Mouse (Mus musculus): Measurements from ENCODE around the gene Tmem144. TPM values are rescaled to one million over a fixed set of nuclear protein-coding genes. Genes with fewer than 3 reads are reported as not detected.
A peak's percentile ranks its signal among the peaks of the same experiment; 100 is the strongest.
"Not testable (repeated sequence)": the region's sequence is repeated elsewhere in the genome, so short reads cannot be mapped to it uniquely, and the experiment has no call there.

The Tmem144 gene
- polyA plus RNA-seq, 1 experiment = not detected

- H3K36me3 ChIP-seq (replicated peaks; ENCODE audit: low read length) = no peaks in the 10 kb centered on the region
Measured at GRCm38 (mm10) chr3:79818202-79818995, 34.2 kb downstream of the Tmem144 start.

DNA sequence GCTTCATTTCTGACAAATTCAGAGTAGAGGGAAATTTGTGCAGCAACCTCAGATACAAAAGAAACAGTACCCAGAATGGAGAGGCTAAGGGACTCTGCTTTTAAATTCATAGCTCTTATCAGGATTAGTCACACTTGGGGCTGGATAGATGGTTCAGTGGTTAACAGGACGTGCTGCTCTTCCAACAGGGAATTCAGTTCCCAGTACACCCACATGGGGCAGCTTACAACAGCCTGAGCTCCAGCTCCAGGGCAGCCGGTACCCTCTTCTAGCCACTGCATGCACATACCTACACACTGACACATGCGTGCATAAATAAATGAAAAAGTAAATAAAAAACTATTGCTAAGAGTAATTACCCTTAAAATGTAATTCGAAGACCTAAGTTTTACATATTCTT lies 36.3 kb downstream of the Tmem144 start:
- Histone ChIP-seq H3K4me3 (replicated peaks) (no peak overlapping the region), H3K9me3 (no peaks in the 10 kb centered on the region), H3K27me3 (replicated peaks) (peaks cover 7% of the 10 kb centered on the region), H3K4me1 (peaks cover 11% of the 10 kb centered on the region), H3K36me3 (replicated peaks; ENCODE audit: low read length) (no peaks in the 10 kb centered on the region)
- TF ChIP-seq FLI1 (IDR thresholded peaks at IDR 0.05; ENCODE audit: low read length) (no peak), GATA1 (IDR thresholded peaks at IDR 0.05; ENCODE audit: borderline replicate concordance, low read length) (no peak)

More at GRCm38 (mm10) chr3:79818202-79818995, 34.2 kb downstream of the Tmem144 start:
- peaks cover 4% of the 10 kb centered on the region for H3K4me1 ChIP-seq
- TF ChIP-seq GATA1 (IDR thresholded peaks at IDR 0.05; ENCODE audit: borderline replicate concordance, low read length) = no peak
- TF ChIP-seq FLI1 (IDR thresholded peaks at IDR 0.05; ENCODE audit: low read length) = no peak
- no peaks in the 10 kb centered on the region for H3K9me3 ChIP-seq
- no peak overlapping the region for H3K4me3 ChIP-seq (replicated peaks)
- peaks cover 7% of the 10 kb centered on the region for H3K27me3 ChIP-seq (replicated peaks)

GRCm38 (mm10) chr3:79813814-79814490 lies 38.6 kb downstream of the Tmem144 start:
- Histone ChIP-seq H3K4me1 (peaks cover 15% of the 10 kb centered on the region), H3K27me3 (replicated peaks) (peaks cover 7% of the 10 kb centered on the region), H3K4me3 (replicated peaks) (peak overlapping the region; percentile 73), H3K9me3 (no peaks in the 10 kb centered on the region), H3K36me3 (replicated peaks; ENCODE audit: low read length) (no peaks in the 10 kb centered on the region)
- TF ChIP-seq GATA1 (IDR thresholded peaks at IDR 0.05; ENCODE audit: borderline replicate concordance, low read length) (no peak), FLI1 (IDR thresholded peaks at IDR 0.05; ENCODE audit: low read length) (no peak)

GRCm38 (mm10) chr3:79812042-79812441 lies 40.5 kb downstream of the Tmem144 start:
- Histone ChIP-seq H3K4me1 (peaks cover 15% of the 10 kb centered on the region), H3K27me3 (replicated peaks) (peaks cover 7% of the 10 kb centered on the region), H3K9me3 (no peaks in the 10 kb centered on the region), H3K4me3 (replicated peaks) (peak overlapping the region; percentile 64), H3K36me3 (replicated peaks; ENCODE audit: low read length) (no peaks in the 10 kb centered on the region)
- TF ChIP-seq FLI1 (IDR thresholded peaks at IDR 0.05; ENCODE audit: low read length) (no peak), GATA1 (IDR thresholded peaks at IDR 0.05; ENCODE audit: borderline replicate concordance, low read length) (no peak)

- Histone ChIP-seq H3K4me1 (peaks cover 15% of the 10 kb centered on the region), H3K36me3 (replicated peaks; ENCODE audit: low read length) (no peaks in the 10 kb centered on the region), H3K9me3 (no peaks in the 10 kb centered on the region), H3K27me3 (replicated peaks) (peaks cover 7% of the 10 kb centered on the region), H3K4me3 (replicated peaks) (peak overlapping the region; percentile 64)
- TF ChIP-seq GATA1 (IDR thresholded peaks at IDR 0.05; ENCODE audit: borderline replicate concordance, low read length) = no peak
Measured at GRCm38 (mm10) chr3:79811632-79812031, 40.9 kb downstream of the Tmem144 start.

- Histone ChIP-seq H3K27me3 (replicated peaks) (peaks cover 3% of the 10 kb centered on the region), H3K36me3 (replicated peaks; ENCODE audit: low read length) (no peaks in the 10 kb centered on the region), H3K4me3 (replicated peaks) (no peak overlapping the region), H3K9me3 (no peaks in the 10 kb centered on the region), H3K4me1 (peaks cover 15% of the 10 kb centered on the region)
- TF ChIP-seq GATA1 (IDR thresholded peaks at IDR 0.05; ENCODE audit: borderline replicate concordance, low read length) (no peak), FLI1 (IDR thresholded peaks at IDR 0.05; ENCODE audit: low read length) (no peak)
Measured at GRCm38 (mm10) chr3:79810563-79810962, 42.0 kb downstream of the Tmem144 start.

DNA sequence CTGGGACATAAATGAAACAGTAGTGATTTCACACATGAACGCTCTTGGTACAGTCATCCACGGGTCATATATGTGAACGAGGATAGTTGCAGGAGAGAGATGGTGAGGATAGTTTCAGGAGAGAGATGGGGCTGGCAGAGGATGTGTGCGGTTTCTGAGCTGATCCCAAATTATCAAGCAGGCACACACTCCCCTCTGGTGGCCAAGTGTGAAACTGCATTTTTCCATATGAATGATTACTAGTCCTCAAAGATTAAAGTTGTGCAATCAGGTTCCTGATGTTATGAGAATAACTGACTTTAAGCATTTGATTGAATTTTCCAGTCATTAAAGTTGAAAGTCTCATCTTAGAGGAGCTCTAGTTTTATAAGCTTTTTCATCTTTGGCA lies 43.4 kb downstream of the Tmem144 start:
- no peaks in the 10 kb centered on the region for H3K9me3 ChIP-seq
- H3K4me3 ChIP-seq (replicated peaks) = no peak overlapping the region
- H3K36me3 ChIP-seq (replicated peaks; ENCODE audit: low read length) = no peaks in the 10 kb centered on the region
- peaks cover 15% of the 10 kb centered on the region for H3K4me1 ChIP-seq
- no peaks in the 10 kb centered on the region for H3K27me3 ChIP-seq (replicated peaks)
- TF ChIP-seq FLI1 (IDR thresholded peaks at IDR 0.05; ENCODE audit: low read length) (no peak), GATA1 (IDR thresholded peaks at IDR 0.05; ENCODE audit: borderline replicate concordance, low read length) (no peak)

DNA sequence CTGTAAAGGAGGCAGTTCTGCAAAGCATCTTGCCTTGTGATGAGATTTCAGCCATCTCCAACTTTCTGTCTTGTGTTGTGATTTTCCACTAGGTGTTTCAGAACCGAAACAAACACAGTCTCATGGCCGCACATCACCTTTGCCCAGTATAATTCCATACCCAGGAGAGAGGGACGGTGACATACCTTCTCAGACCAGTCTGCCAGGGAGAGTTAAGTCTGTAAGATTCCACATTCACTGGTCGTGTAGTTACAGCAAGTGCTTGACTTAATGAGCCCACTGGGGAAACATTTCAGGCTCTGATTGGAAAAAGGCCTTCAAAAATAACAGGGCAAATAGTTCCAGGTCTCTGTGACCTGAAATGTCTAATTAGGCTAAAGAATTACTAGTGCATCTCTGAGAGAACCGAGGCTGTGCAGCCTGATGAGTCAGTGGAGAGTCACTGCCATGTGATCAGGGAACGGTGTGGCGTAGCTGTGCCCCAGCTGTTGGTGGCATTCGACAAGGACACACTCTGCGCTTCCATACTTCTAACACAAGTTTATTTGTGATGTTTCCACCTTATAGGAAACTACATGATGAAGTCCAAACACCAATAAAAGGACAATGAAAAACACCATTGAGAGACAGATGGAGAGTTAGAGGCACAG lies 43.9 kb downstream of the Tmem144 start:
- TF ChIP-seq GATA1 (IDR thresholded peaks at IDR 0.05; ENCODE audit: borderline replicate concordance, low read length) = no peak
- no peak for TF ChIP-seq FLI1 (IDR thresholded peaks at IDR 0.05; ENCODE audit: low read length)
- Histone ChIP-seq H3K9me3 (no peaks in the 10 kb centered on the region), H3K27me3 (replicated peaks) (no peaks in the 10 kb centered on the region), H3K36me3 (replicated peaks; ENCODE audit: low read length) (no peaks in the 10 kb centered on the region), H3K4me1 (peaks cover 12% of the 10 kb centered on the region), H3K4me3 (replicated peaks) (no peak overlapping the region)

- H3K27me3 ChIP-seq (replicated peaks); H3K4me3 ChIP-seq (replicated peaks); H3K4me1 ChIP-seq; H3K36me3 ChIP-seq (replicated peaks; ENCODE audit: low read length); H3K9me3 ChIP-seq: not testable (repeated sequence)
Measured at GRCm38 (mm10) chr3:79800761-79801160, 51.8 kb downstream of the Tmem144 start.

GRCm38 (mm10) chr3:79792307-79792706 lies 60.3 kb downstream of the Tmem144 start:
- Histone ChIP-seq H3K9me3 (no peaks in the 10 kb centered on the region), H3K4me1 (no peaks in the 10 kb centered on the region), H3K4me3 (replicated peaks) (peak overlapping the region; percentile 3), H3K36me3 (replicated peaks; ENCODE audit: low read length) (no peaks in the 10 kb centered on the region), H3K27me3 (replicated peaks) (no peaks in the 10 kb centered on the region)
- TF ChIP-seq FLI1 (IDR thresholded peaks at IDR 0.05; ENCODE audit: low read length) (no peak), GATA1 (IDR thresholded peaks at IDR 0.05; ENCODE audit: borderline replicate concordance, low read length) (no peak)

Data from megakaryocyte, embryonic 14.5 days (primary cell).